Mouse (Mus musculus): ENCODE results near the gene Dnajc5g. TPM values are rescaled to one million over a fixed set of nuclear protein-coding genes. Genes with fewer than 3 reads are reported as not detected.

Gene Dnajc5g
- polyA plus RNA-seq, 1 experiment: not detected

GRCm38 (mm10) chr5:31094799-31095691 lies 11.0 kb upstream of the Dnajc5g start:
- Histone ChIP-seq H3K27me3 (ENCODE audit: control insufficient read depth) (peaks cover 92% of the 10 kb centered on the region), H3K4me3 (replicated peaks) (no peak overlapping the region), H3K4me1 (ENCODE audit: control insufficient read depth) (peaks cover 5% of the 10 kb centered on the region), H3K9me3 (ENCODE audit: control insufficient read depth, low read length) (peaks cover 5% of the 10 kb centered on the region; the same call in 1 of the 2 replicates), H3K36me3 (ENCODE audit: control insufficient read depth) (no peaks in the 10 kb centered on the region)
- TF ChIP-seq TAL1 (IDR thresholded peaks at IDR 0.05; ENCODE audit: low read length) (no peak), GATA1 (IDR thresholded peaks at IDR 0.05; ENCODE audit: low read length) (no peak)

GRCm38 (mm10) chr5:31095711-31096480 lies 10.2 kb upstream of the Dnajc5g start:
- peaks cover 83% of the 10 kb centered on the region for H3K27me3 ChIP-seq (ENCODE audit: control insufficient read depth)
- H3K36me3 ChIP-seq (ENCODE audit: control insufficient read depth): no peaks in the 10 kb centered on the region
- H3K4me3 ChIP-seq (replicated peaks): no peak overlapping the region
- TF ChIP-seq GATA1 (IDR thresholded peaks at IDR 0.05; ENCODE audit: low read length): no peak
- TF ChIP-seq TAL1 (IDR thresholded peaks at IDR 0.05; ENCODE audit: low read length): no peak
- peaks cover 5% of the 10 kb centered on the region; the same call in 1 of the 2 replicates for H3K9me3 ChIP-seq (ENCODE audit: control insufficient read depth, low read length)
- H3K4me1 ChIP-seq (ENCODE audit: control insufficient read depth): peaks cover 5% of the 10 kb centered on the region

- H3K9me3 ChIP-seq (ENCODE audit: control insufficient read depth, low read length): no peaks in the 10 kb centered on the region
- peaks cover 16% of the 10 kb centered on the region for H3K27me3 ChIP-seq (ENCODE audit: control insufficient read depth)
- no peaks in the 10 kb centered on the region for H3K4me1 ChIP-seq (ENCODE audit: control insufficient read depth)
- TF ChIP-seq GATA1 (IDR thresholded peaks at IDR 0.05; ENCODE audit: low read length) (no peak), TAL1 (IDR thresholded peaks at IDR 0.05; ENCODE audit: low read length) (no peak)
- H3K36me3 ChIP-seq (ENCODE audit: control insufficient read depth): no peaks in the 10 kb centered on the region
- H3K4me3 ChIP-seq (replicated peaks): no peak within 1 kb of the TSS
Observed at GRCm38 (mm10) chr5:31108000-31108490, 2.0 kb downstream of the Dnajc5g start, which contains the start of gene Slc30a3. Gene Slc30a3 (minus strand): TSS chr5:31108237.

- Histone ChIP-seq H3K36me3 (ENCODE audit: control insufficient read depth) (no peaks in the 10 kb centered on the region), H3K27me3 (ENCODE audit: control insufficient read depth) (peaks cover 7% of the 10 kb centered on the region), H3K4me1 (ENCODE audit: control insufficient read depth) (no peaks in the 10 kb centered on the region), H3K4me3 (replicated peaks) (no peak overlapping the region), H3K9me3 (ENCODE audit: control insufficient read depth, low read length) (no peaks in the 10 kb centered on the region)
- TF ChIP-seq GATA1 (IDR thresholded peaks at IDR 0.05; ENCODE audit: low read length) (no peak), TAL1 (IDR thresholded peaks at IDR 0.05; ENCODE audit: low read length) (no peak)
Observed at GRCm38 (mm10) chr5:31110781-31111180, 4.7 kb downstream of the Dnajc5g start.

GRCm38 (mm10) chr5:31116354-31116753 lies 10.3 kb downstream of the Dnajc5g start, which contains the start of gene Trim54:
Gene Trim54 (plus strand): TSS chr5:31116712.
- TF ChIP-seq TAL1 (IDR thresholded peaks at IDR 0.05; ENCODE audit: low read length) (no peak), GATA1 (IDR thresholded peaks at IDR 0.05; ENCODE audit: low read length) (no peak)
- no peak within 1 kb of the TSS for H3K4me3 ChIP-seq (replicated peaks)
- H3K36me3 ChIP-seq (ENCODE audit: control insufficient read depth): no peaks in the 10 kb centered on the region
- no peaks in the 10 kb centered on the region for H3K9me3 ChIP-seq (ENCODE audit: control insufficient read depth, low read length)
- H3K4me1 ChIP-seq (ENCODE audit: control insufficient read depth): no peaks in the 10 kb centered on the region
- peaks cover 8% of the 10 kb centered on the region for H3K27me3 ChIP-seq (ENCODE audit: control insufficient read depth)

- Histone ChIP-seq H3K27me3 (ENCODE audit: control insufficient read depth) (peaks cover 8% of the 10 kb centered on the region), H3K36me3 (ENCODE audit: control insufficient read depth) (no peaks in the 10 kb centered on the region), H3K9me3 (ENCODE audit: control insufficient read depth, low read length) (no peaks in the 10 kb centered on the region), H3K4me3 (replicated peaks) (no peak overlapping the region), H3K4me1 (ENCODE audit: control insufficient read depth) (no peaks in the 10 kb centered on the region)
- no peak for TF ChIP-seq GATA1 (IDR thresholded peaks at IDR 0.05; ENCODE audit: low read length)
Observed at GRCm38 (mm10) chr5:31116912-31117311, 10.8 kb downstream of the Dnajc5g start.

GRCm38 (mm10) chr5:31121111-31121510 lies 15.0 kb downstream of the Dnajc5g start:
- H3K4me1 ChIP-seq (ENCODE audit: control insufficient read depth): no peaks in the 10 kb centered on the region
- H3K27me3 ChIP-seq (ENCODE audit: control insufficient read depth): peaks cover 8% of the 10 kb centered on the region
- TF ChIP-seq TAL1 (IDR thresholded peaks at IDR 0.05; ENCODE audit: low read length): no peak
- H3K4me3 ChIP-seq (replicated peaks): no peak overlapping the region
- H3K9me3 ChIP-seq (ENCODE audit: control insufficient read depth, low read length): no peaks in the 10 kb centered on the region
- no peaks in the 10 kb centered on the region for H3K36me3 ChIP-seq (ENCODE audit: control insufficient read depth)

- Histone ChIP-seq H3K36me3 (ENCODE audit: control insufficient read depth) (no peaks in the 10 kb centered on the region), H3K4me1 (ENCODE audit: control insufficient read depth) (no peaks in the 10 kb centered on the region), H3K9me3 (ENCODE audit: control insufficient read depth, low read length) (no peaks in the 10 kb centered on the region), H3K4me3 (replicated peaks) (no peak overlapping the region), H3K27me3 (ENCODE audit: control insufficient read depth) (peaks cover 2% of the 10 kb centered on the region; the same call in 1 of the 2 replicates)
- TF ChIP-seq GATA1 (IDR thresholded peaks at IDR 0.05; ENCODE audit: low read length): no peak
- TF ChIP-seq TAL1 (IDR thresholded peaks at IDR 0.05; ENCODE audit: low read length): no peak
Observed at GRCm38 (mm10) chr5:31123481-31123880, 17.4 kb downstream of the Dnajc5g start.

- Histone ChIP-seq H3K4me1 (ENCODE audit: control insufficient read depth) (no peaks in the 10 kb centered on the region), H3K9me3 (ENCODE audit: control insufficient read depth, low read length) (no peaks in the 10 kb centered on the region), H3K36me3 (ENCODE audit: control insufficient read depth) (no peaks in the 10 kb centered on the region), H3K4me3 (replicated peaks) (no peak overlapping the region), H3K27me3 (ENCODE audit: control insufficient read depth) (peaks cover 11% of the 10 kb centered on the region)
- TF ChIP-seq TAL1 (IDR thresholded peaks at IDR 0.05; ENCODE audit: low read length) (no peak), GATA1 (IDR thresholded peaks at IDR 0.05; ENCODE audit: low read length) (no peak)
Observed at GRCm38 (mm10) chr5:31126050-31126449, 20.0 kb downstream of the Dnajc5g start.

All from erythroblast, embryonic 14.5 days (primary cell).